ENCODE assay signal across 12 mouse cellular contexts in genomic region chr19:44740300-44740699, GRCm38 (mm10). TPM values are rescaled to one million over a fixed set of nuclear protein-coding genes. Genes with fewer than 3 reads are reported as not detected.
DNase-seq lines count a peak whose midpoint lies in the region; ATAC-seq lines count a peak whose summit lies in the region.
"Had no signal": no experiment of that assay in that cellular context is flagged by ENCODE, and none has a peak within 500 bp of the region (broad histone marks: within the 10 kb centered on the region; RNA-seq: fewer than 3 reads in every experiment).

No protein-coding gene starts in this region.

- 0 out of 2 replicates have a peak overlapping the region, but pooled peaks have one; percentile 0 for H3K4me2 ChIP-seq in lung, embryonic 15.5 days
- peak overlapping the region; percentile 71 for H3K4me2 ChIP-seq in kidney, embryonic 16.5 days (replicated peaks; ENCODE audit: low read depth, low read length)
- H3K4me2 ChIP-seq in neural tube, embryonic 15.5 days, result peak overlapping the region; percentile 2; the same call in 1 of the 2 replicates
- H3K4me2 ChIP-seq: forebrain, embryonic 15.5 days had no signal

- no peak overlapping the region for H3K4me3 ChIP-seq in lung, embryonic 15.5 days
- H3K4me3 ChIP-seq in kidney, embryonic 16.5 days (ENCODE audit: low read length), result peak overlapping the region; percentile 50
- no peak overlapping the region for H3K4me3 ChIP-seq in neural tube, embryonic 15.5 days (replicated peaks)
- H3K4me3 ChIP-seq: forebrain, embryonic 15.5 days had no signal

- no peaks in the 10 kb centered on the region for H3K36me3 ChIP-seq in lung, embryonic 15.5 days
- no peaks in the 10 kb centered on the region for H3K36me3 ChIP-seq in kidney, embryonic 16.5 days (ENCODE audit: insufficient read depth, low read length)
- no peaks in the 10 kb centered on the region for H3K36me3 ChIP-seq in neural tube, embryonic 15.5 days
- H3K36me3 ChIP-seq: forebrain, embryonic 15.5 days had no signal

- peak; percentile 43 to 59 for DNase-seq in cerebellum, postnatal 10 days
- no peak for DNase-seq in cerebellum, postnatal 4 days (ENCODE audit: low spot score in 2 of 2)
- no peak for DNase-seq in lung, postnatal 14 days
- no peak for DNase-seq in spleen, adult 18-20 months
- no peak for DNase-seq in frontal cortex, postnatal 10 days (ENCODE audit: low spot score in 2 of 2)
- DNase-seq: heart, postnatal 10 days; thymus, postnatal 36 days had no signal

- H3K27ac ChIP-seq in lung, embryonic 15.5 days, result no peak overlapping the region
- H3K27ac ChIP-seq in kidney, embryonic 16.5 days (ENCODE audit: low read length), result peak overlapping the region; percentile 99
- H3K27ac ChIP-seq in neural tube, embryonic 15.5 days (replicated peaks), result no peak overlapping the region
- H3K27ac ChIP-seq: forebrain, embryonic 15.5 days had no signal

- H3K4me1 ChIP-seq in lung, embryonic 15.5 days, result peaks cover 24% of the 10 kb centered on the region
- peaks cover 46% of the 10 kb centered on the region for H3K4me1 ChIP-seq in kidney, embryonic 16.5 days (ENCODE audit: insufficient read depth, low read length)
- H3K4me1 ChIP-seq in neural tube, embryonic 15.5 days, result peaks cover 22% of the 10 kb centered on the region

- H3K9ac ChIP-seq in lung, embryonic 15.5 days, result no peak overlapping the region
- peak overlapping the region; percentile 58 for H3K9ac ChIP-seq in kidney, embryonic 16.5 days (replicated peaks; ENCODE audit: low read length)
- H3K9ac ChIP-seq in neural tube, embryonic 15.5 days (replicated peaks), result no peak overlapping the region
- H3K9ac ChIP-seq: forebrain, embryonic 15.5 days had no signal

- no peak for ATAC-seq in lung, embryonic 15.5 days (ENCODE audit: borderline replicate concordance, extremely low read depth, low FRiP score, low TSS enrichment)
- ATAC-seq in kidney, embryonic 16.5 days (ENCODE audit: low FRiP score, low TSS enrichment), result peak; percentile 21; the same call in 1 of the 2 replicates
- no peak for ATAC-seq in neural tube, embryonic 15.5 days (ENCODE audit: low FRiP score)
- ATAC-seq: forebrain, embryonic 15.5 days; Patski had no signal

- H3K9me3 ChIP-seq in lung, embryonic 15.5 days, result no peaks in the 10 kb centered on the region
- no peaks in the 10 kb centered on the region for H3K9me3 ChIP-seq in kidney, embryonic 16.5 days (ENCODE audit: low read length)
- no peaks in the 10 kb centered on the region for H3K9me3 ChIP-seq in neural tube, embryonic 15.5 days (replicated peaks)
- H3K9me3 ChIP-seq: forebrain, embryonic 15.5 days had no signal

- 4% methylated on average over 15 of the region's 16 CpGs for WGBS in lung, embryonic 15.5 days
- under 1% methylated on average over 16 of the region's 16 CpGs for WGBS in kidney, embryonic 16.5 days
- 3% methylated on average over 15 of the region's 16 CpGs for WGBS in neural tube, embryonic 15.5 days

- peaks cover 97% of the 10 kb centered on the region for H3K27me3 ChIP-seq in lung, embryonic 15.5 days
- H3K27me3 ChIP-seq in kidney, embryonic 16.5 days (ENCODE audit: insufficient read depth, low read length), result peaks cover 56% of the 10 kb centered on the region
- H3K27me3 ChIP-seq in neural tube, embryonic 15.5 days (replicated peaks), result peaks cover 94% of the 10 kb centered on the region
- H3K27me3 ChIP-seq: Patski had no signal

RNA-seq across cellular contexts. Expression of gene Pax2, which starts 15.5 kb away (rescaled TPM):
- polyA plus RNA-seq in lung, embryonic 15.5 days (2015; fragmentation: Nextera tagmentation; extraction: Ambion mirVana), result 0.10 TPM in 1 of 2 replicates, not detected in the other
- 23.8 and 33.2 TPM in 2 replicates for polyA plus RNA-seq in kidney, embryonic 16.5 days (2015; fragmentation: Nextera tagmentation; extraction: Ambion mirVana)
- polyA plus RNA-seq in neural tube, embryonic 15.5 days (2015; fragmentation: Nextera tagmentation; extraction: Ambion mirVana), result 16.5 and 20.5 TPM in 2 replicates

Comparison
In these comparisons a context has a peak if more than half of its experiments do, and no peak if none do; other contexts are left out.
1. DNase-seq: peak in cerebellum, postnatal 10 days (2 of 2); none in cerebellum, postnatal 4 days (0 of 2), lung, postnatal 14 days (single experiment), spleen, adult 18-20 months (0 of 2) and frontal cortex, postnatal 10 days (0 of 2).
2. H3K4me2 ChIP-seq: peak in every context shown above with its lines; median percentile 71 in kidney, embryonic 16.5 days; 2 in neural tube, embryonic 15.5 days; 0 in lung, embryonic 15.5 days.
3. RNA of gene Pax2, which starts 15.5 kb away (polyA plus RNA-seq): 23.8 to 33.2 TPM in kidney, embryonic 16.5 days and 16.5 to 20.5 TPM in neural tube, embryonic 15.5 days; 0.10 TPM in lung, embryonic 15.5 days; every median in the first group is over 10 times any median in the second.